Mouse (Mus musculus) forebrain, embryonic 15.5 days (tissue): Measurements from ENCODE around the gene Gm10318. TPM values are rescaled to one million over a fixed set of nuclear protein-coding genes. Genes with fewer than 3 reads are reported as not detected.

Experiments used
- ATAC-seq: fragments of 200-750 bp; cut with Nextera tagmentation; replicated peaks from 2 replicates; pipeline ENCODE4 v1.8.0; 2017; ENCODE audit warnings: mild to moderate bottlenecking, moderate TSS enrichment, moderate library complexity
- H3K27ac ChIP-seq: fragments of 300-500 bp; sonication (generic); replicated peaks from 2 replicates; pipeline ENCODE4 v1.5.1; 2015; ENCODE audit warnings: mild to moderate bottlenecking, inconsistent platforms
- H3K27me3 ChIP-seq: fragments of 300-500 bp; sonication (generic); 2 replicates; pipeline ENCODE4 v1.6.1; 2015; ENCODE audit warnings: inconsistent platforms
- H3K36me3 ChIP-seq: fragments of 300-500 bp; sonication (generic); 2 replicates; pipeline ENCODE4 v1.6.1; 2015; ENCODE audit warnings: mild to moderate bottlenecking, inconsistent platforms
- H3K4me1 ChIP-seq: fragments of 300-500 bp; sonication (generic); 2 replicates; pipeline ENCODE4 v1.6.1; 2015; ENCODE audit warnings: inconsistent platforms
- H3K4me2 ChIP-seq: fragments of 300-500 bp; sonication (generic); replicated peaks from 2 replicates; pipeline ENCODE4 v1.6.1; 2015; ENCODE audit warnings: mild to moderate bottlenecking, inconsistent platforms
- H3K4me3 ChIP-seq: fragments of 300-500 bp; sonication (generic); 2 replicates; pipeline ENCODE4 v1.5.1; 2015; ENCODE audit warnings: mild to moderate bottlenecking, inconsistent platforms
- H3K9ac ChIP-seq: fragments of 300-500 bp; sonication (generic); replicated peaks from 2 replicates; pipeline ENCODE4 v1.6.1; 2015; ENCODE audit warnings: mild to moderate bottlenecking, inconsistent platforms
- H3K9me3 ChIP-seq: fragments of 300-500 bp; sonication (generic); 2 replicates; pipeline ENCODE4 v1.6.1; 2016; ENCODE audit warnings: inconsistent platforms
- WGBS: fragments of 180-500 bp; shearing (Covaris S2); methylation state at CpG from one replicate; pipeline ENCODE4 v1.1.7; 2015; ENCODE audit warnings: mixed read lengths; 5-methylcytosine and 5-hydroxymethylcytosine counted together
- polyA plus RNA-seq: library from polyadenylated mRNA; unstranded; fragments of >200 nt; fragmentation: Nextera tagmentation; extraction: Ambion mirVana; gene quantifications from 2 replicates; pipeline ENCODE4 v1.2.1, GENCODE M21; 2015

The Gm10318 gene
- not detected in 2 replicates for polyA plus RNA-seq

- H3K4me3 ChIP-seq: no peak within 1 kb of the TSS
- no peaks in the 10 kb centered on the region for H3K4me1 ChIP-seq
- WGBS: 62% methylated on average over 9 of the region's 9 CpGs
- H3K36me3 ChIP-seq: no peaks in the 10 kb centered on the region
- no peak within 1 kb of the TSS for H3K9ac ChIP-seq
- no peak for ATAC-seq
- no peaks in the 10 kb centered on the region for H3K27me3 ChIP-seq
- no peaks in the 10 kb centered on the region for H3K9me3 ChIP-seq
- 0 out of 2 replicates have a peak within 1 kb of the TSS, but pooled peaks have one; percentile 11 for H3K27ac ChIP-seq
- H3K4me2 ChIP-seq: no peak within 1 kb of the TSS
Measured at GRCm38 (mm10) chr10:77852559-77852958, at the start of gene Gm10318. Gm10318 (plus strand) TSS chr10:77852859.

- Histone ChIP-seq H3K4me3 (no peak overlapping the region), H3K9me3 (no peaks in the 10 kb centered on the region), H3K4me1 (no peaks in the 10 kb centered on the region), H3K36me3 (no peaks in the 10 kb centered on the region), H3K4me2 (no peak overlapping the region), H3K27me3 (no peaks in the 10 kb centered on the region), H3K9ac (no peak overlapping the region), H3K27ac (no peak overlapping the region)
- 77% methylated on average over 3 of the region's 3 CpGs for WGBS
- no peak for ATAC-seq
Measured at GRCm38 (mm10) chr10:77804095-77804494, 48.6 kb upstream of the Gm10318 start.

- H3K4me3 ChIP-seq: no peak within 1 kb of the TSS
- no peak within 1 kb of the TSS for H3K27ac ChIP-seq
- ATAC-seq: no peak
- H3K27me3 ChIP-seq: no peaks in the 10 kb centered on the region
- no peaks in the 10 kb centered on the region for H3K4me1 ChIP-seq
- no peak within 1 kb of the TSS for H3K4me2 ChIP-seq
- no peak within 1 kb of the TSS for H3K9ac ChIP-seq
- WGBS: 71% methylated on average over 5 of the region's 5 CpGs
- no peaks in the 10 kb centered on the region for H3K36me3 ChIP-seq
- no peaks in the 10 kb centered on the region for H3K9me3 ChIP-seq
Measured at GRCm38 (mm10) chr10:77811743-77812142, 40.9 kb upstream of the Gm10318 start, which contains the start of gene Gm9507. Gm9507 (minus strand) TSS chr10:77811843.

GRCm38 (mm10) chr10:77814382-77814781, 38.3 kb upstream of the Gm10318 start, which contains the start of gene Gm2696:
Gm2696 (plus strand) TSS chr10:77814682.
- no peak for ATAC-seq
- 45% methylated on average over 4 of the region's 4 CpGs for WGBS
- no peaks in the 10 kb centered on the region for H3K9me3 ChIP-seq
- H3K9ac ChIP-seq: no peak within 1 kb of the TSS
- H3K27me3 ChIP-seq: no peaks in the 10 kb centered on the region
- H3K27ac ChIP-seq: no peak within 1 kb of the TSS
- no peaks in the 10 kb centered on the region for H3K4me1 ChIP-seq
- H3K4me3 ChIP-seq: no peak within 1 kb of the TSS
- no peak within 1 kb of the TSS for H3K4me2 ChIP-seq
- H3K36me3 ChIP-seq: no peaks in the 10 kb centered on the region

GRCm38 (mm10) chr10:77815514-77815913, 37.1 kb upstream of the Gm10318 start:
- 30% methylated on average over 5 of the region's 5 CpGs for WGBS

GRCm38 (mm10) chr10:77818523-77818922, 34.1 kb upstream of the Gm10318 start:
- H3K4me2 ChIP-seq: no peak overlapping the region
- no peak for ATAC-seq
- no peak overlapping the region for H3K27ac ChIP-seq
- WGBS: 94% methylated on average over 4 of the region's 4 CpGs
- H3K9me3 ChIP-seq: no peaks in the 10 kb centered on the region
- no peak overlapping the region for H3K9ac ChIP-seq
- H3K4me1 ChIP-seq: no peaks in the 10 kb centered on the region
- H3K4me3 ChIP-seq: no peak overlapping the region
- no peaks in the 10 kb centered on the region for H3K27me3 ChIP-seq
- H3K36me3 ChIP-seq: no peaks in the 10 kb centered on the region

More at GRCm38 (mm10) chr10:77815514-77815913, 37.1 kb upstream of the Gm10318 start:
- Histone ChIP-seq H3K4me1 (no peaks in the 10 kb centered on the region), H3K4me3 (no peak overlapping the region), H3K27me3 (no peaks in the 10 kb centered on the region), H3K9me3 (no peaks in the 10 kb centered on the region), H3K27ac (no peak overlapping the region), H3K9ac (no peak overlapping the region), H3K36me3 (no peaks in the 10 kb centered on the region), H3K4me2 (no peak overlapping the region)
- ATAC-seq: no peak

GRCm38 (mm10) chr10:77819203-77819602, 33.5 kb upstream of the Gm10318 start:
- no peaks in the 10 kb centered on the region for H3K4me1 ChIP-seq
- no peak overlapping the region for H3K27ac ChIP-seq
- H3K27me3 ChIP-seq: no peaks in the 10 kb centered on the region
- no peaks in the 10 kb centered on the region for H3K9me3 ChIP-seq
- H3K36me3 ChIP-seq: no peaks in the 10 kb centered on the region
- H3K9ac ChIP-seq: no peak overlapping the region
- H3K4me2 ChIP-seq: no peak overlapping the region
- 17% methylated on average over 4 of the region's 4 CpGs for WGBS
- ATAC-seq: no peak
- H3K4me3 ChIP-seq: no peak overlapping the region

GRCm38 (mm10) chr10:77826951-77827350, 25.7 kb upstream of the Gm10318 start, which contains the start of gene Krtap10-4:
Krtap10-4 (minus strand) TSS chr10:77827095.
- Histone ChIP-seq H3K4me2 (no peak within 1 kb of the TSS), H3K4me1 (no peaks in the 10 kb centered on the region), H3K9me3 (no peaks in the 10 kb centered on the region), H3K27ac (no peak within 1 kb of the TSS), H3K27me3 (no peaks in the 10 kb centered on the region), H3K9ac (no peak within 1 kb of the TSS), H3K36me3 (no peaks in the 10 kb centered on the region), H3K4me3 (no peak within 1 kb of the TSS)
- 72% methylated on average over 6 of the region's 6 CpGs for WGBS
- no peak for ATAC-seq

- no peaks in the 10 kb centered on the region for H3K36me3 ChIP-seq
- no peaks in the 10 kb centered on the region for H3K4me1 ChIP-seq
- no peak within 1 kb of the TSS for H3K4me3 ChIP-seq
- no peak within 1 kb of the TSS for H3K27ac ChIP-seq
- ATAC-seq: no peak
- WGBS: 77% methylated on average over 9 of the region's 9 CpGs
- no peaks in the 10 kb centered on the region for H3K9me3 ChIP-seq
- H3K27me3 ChIP-seq: no peaks in the 10 kb centered on the region
- no peak within 1 kb of the TSS for H3K9ac ChIP-seq
- no peak within 1 kb of the TSS for H3K4me2 ChIP-seq
Measured at GRCm38 (mm10) chr10:77835647-77836046, 17.0 kb upstream of the Gm10318 start, which contains the start of gene Krtap10-10. Krtap10-10 (plus strand) TSS chr10:77835947.

- Histone ChIP-seq H3K4me1 (no peaks in the 10 kb centered on the region), H3K27me3 (no peaks in the 10 kb centered on the region), H3K4me3 (no peak overlapping the region), H3K9me3 (peaks cover 3% of the 10 kb centered on the region; the same call in 1 of the 2 replicates), H3K36me3 (no peaks in the 10 kb centered on the region), H3K4me2 (no peak overlapping the region), H3K9ac (no peak overlapping the region), H3K27ac (no peak overlapping the region)
- WGBS: 77% methylated on average over 6 of the region's 6 CpGs
- ATAC-seq: no peak
Measured at GRCm38 (mm10) chr10:77839006-77839405, 13.7 kb upstream of the Gm10318 start.

- ATAC-seq: no peak
- H3K4me1 ChIP-seq: no peaks in the 10 kb centered on the region
Measured at GRCm38 (mm10) chr10:77846503-77846902, 6.2 kb upstream of the Gm10318 start, which contains the start of gene Gm36176. Gm36176 (plus strand) TSS chr10:77846803.

GRCm38 (mm10) chr10:77846961-77847360, 5.7 kb upstream of the Gm10318 start:
- WGBS: 6% methylated on average over 2 of the region's 2 CpGs
- Histone ChIP-seq H3K9me3 (peaks cover 8% of the 10 kb centered on the region; the same call in 1 of the 2 replicates), H3K27ac (no peak overlapping the region), H3K4me1 (no peaks in the 10 kb centered on the region), H3K4me3 (no peak overlapping the region), H3K4me2 (no peak overlapping the region), H3K9ac (no peak overlapping the region), H3K27me3 (no peaks in the 10 kb centered on the region), H3K36me3 (no peaks in the 10 kb centered on the region)
- ATAC-seq: no peak

More at GRCm38 (mm10) chr10:77846503-77846902, 6.2 kb upstream of the Gm10318 start, which contains the start of gene Gm36176:
- 81% methylated on average over 3 of the region's 3 CpGs for WGBS
- no peak within 1 kb of the TSS for H3K9ac ChIP-seq
- H3K4me2 ChIP-seq: no peak within 1 kb of the TSS
- no peak within 1 kb of the TSS for H3K4me3 ChIP-seq
- no peak within 1 kb of the TSS for H3K27ac ChIP-seq
- no peaks in the 10 kb centered on the region for H3K27me3 ChIP-seq
- H3K36me3 ChIP-seq: no peaks in the 10 kb centered on the region
- peaks cover 8% of the 10 kb centered on the region; the same call in 1 of the 2 replicates for H3K9me3 ChIP-seq

GRCm38 (mm10) chr10:77847538-77847937, 5.1 kb upstream of the Gm10318 start:
- no peak overlapping the region for H3K27ac ChIP-seq
- H3K27me3 ChIP-seq: no peaks in the 10 kb centered on the region
- no peak for ATAC-seq
- H3K4me3 ChIP-seq: no peak overlapping the region
- H3K4me1 ChIP-seq: no peaks in the 10 kb centered on the region
- WGBS: 88% methylated on average over 2 of the region's 2 CpGs
- no peak overlapping the region for H3K4me2 ChIP-seq
- peaks cover 8% of the 10 kb centered on the region; the same call in 1 of the 2 replicates for H3K9me3 ChIP-seq
- no peaks in the 10 kb centered on the region for H3K36me3 ChIP-seq
- H3K9ac ChIP-seq: no peak overlapping the region
